Mouse (Mus musculus) erythroblast, embryonic 14.5 days (primary cell): ENCODE data around the gene Myo1a. TPM values are rescaled to one million over a fixed set of nuclear protein-coding genes. Genes with fewer than 3 reads are reported as not detected.
A peak's percentile ranks its signal among the peaks of the same experiment; 100 is the strongest.

ENCODE experiments used
- H3K27me3 ChIP-seq: 2 replicates; pipeline ENCODE4 v1.6.1; 2012; ENCODE audit warnings: inconsistent platforms; ENCODE audit not compliant: control insufficient read depth
- H3K36me3 ChIP-seq: 2 replicates; pipeline ENCODE4 v1.6.1; 2012; ENCODE audit warnings: mild to moderate bottlenecking, inconsistent platforms; ENCODE audit not compliant: control insufficient read depth
- H3K4me1 ChIP-seq: 2 replicates; pipeline ENCODE4 v1.6.1; 2012; ENCODE audit warnings: inconsistent platforms; ENCODE audit not compliant: control insufficient read depth
- H3K4me3 ChIP-seq: replicated peaks from 2 replicates; pipeline ENCODE3; 2012; ENCODE audit warnings: moderate library complexity, mild to moderate bottlenecking, inconsistent platforms
- H3K9me3 ChIP-seq: 2 replicates; pipeline ENCODE4 v1.6.1; 2012; ENCODE audit warnings: low read length, inconsistent platforms, mixed read lengths; ENCODE audit not compliant: control insufficient read depth
- GATA1 ChIP-seq: IDR thresholded peaks from 2 replicates; pipeline ENCODE4 v1.6.1; 2012; ENCODE audit warnings: low read length, inconsistent platforms, mixed read lengths
- TAL1 ChIP-seq: IDR thresholded peaks from 3 replicates; pipeline ENCODE4 v1.6.1; 2012; ENCODE audit warnings: low read length, inconsistent platforms, mixed read lengths
- polyA plus RNA-seq: library from polyadenylated mRNA; stranded (reverse); fragments of >175 nt; gene quantifications from 2 replicates; pipeline ENCODE4 v1.2.3, GENCODE M21; 2012

Gene Myo1a
- polyA plus RNA-seq, 1 experiment: 0.02 TPM

- Histone ChIP-seq H3K4me1 (peaks cover 95% of the 10 kb centered on the region), H3K4me3 (no peak overlapping the region), H3K9me3 (0 out of 2 replicates have a peak, but pooled peaks cover 2% of the 10 kb centered on the region), H3K27me3 (peaks cover under 1% of the 10 kb centered on the region), H3K36me3 (peaks cover 4% of the 10 kb centered on the region)
- no peak for TF ChIP-seq GATA1
- TF ChIP-seq TAL1: no peak
Measured at GRCm38 (mm10) chr10:127734434-127734833, 29.5 kb downstream of the Myo1a start.

DNA sequence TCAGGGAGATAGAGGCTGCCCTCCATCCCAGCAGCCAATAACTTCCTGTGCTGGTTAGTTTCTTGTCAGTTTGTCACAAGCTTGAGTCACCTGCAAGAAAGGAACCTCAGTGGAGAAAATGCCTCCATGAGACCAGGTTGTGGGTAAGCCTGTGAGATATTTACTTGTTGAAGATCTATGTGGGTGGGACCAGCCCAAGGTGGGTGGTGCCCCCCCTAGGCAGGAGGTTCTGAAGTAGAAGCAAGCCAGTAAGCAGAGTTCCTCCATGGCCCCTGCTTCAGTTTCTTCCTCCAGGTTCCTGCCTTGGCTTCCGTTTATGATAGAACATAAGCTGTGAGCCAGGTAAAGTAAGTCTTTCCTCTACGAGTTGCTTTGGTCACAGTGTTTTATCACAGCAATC, 31.3 kb downstream of the Myo1a start:
- peaks cover 7% of the 10 kb centered on the region for H3K27me3 ChIP-seq
- H3K4me3 ChIP-seq: no peak overlapping the region
- H3K9me3 ChIP-seq: 0 out of 2 replicates have a peak, but pooled peaks cover 2% of the 10 kb centered on the region
- peaks cover 86% of the 10 kb centered on the region for H3K4me1 ChIP-seq
- TF ChIP-seq GATA1 (no peak), TAL1 (no peak)
- H3K36me3 ChIP-seq: peaks cover 3% of the 10 kb centered on the region

DNA sequence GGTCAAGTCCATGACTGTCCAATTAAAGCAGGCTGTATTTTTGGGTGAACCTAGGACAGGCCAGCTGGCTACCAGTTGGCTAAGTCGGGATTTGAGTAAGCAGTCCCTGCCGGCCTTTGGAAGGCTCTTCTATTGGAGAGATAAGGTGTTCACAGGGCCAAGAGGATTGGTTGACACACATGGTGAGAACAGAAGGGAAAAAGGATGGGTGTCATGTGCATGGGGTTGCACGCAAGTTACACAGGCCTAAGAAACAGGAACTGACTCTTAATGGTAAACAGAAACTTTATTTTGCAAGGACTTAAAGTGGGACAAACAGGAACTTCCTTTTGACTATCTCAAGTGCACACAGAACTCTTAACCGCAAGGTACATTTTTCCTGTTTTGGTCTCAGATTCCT, 31.9 kb downstream of the Myo1a start:
- peaks cover 80% of the 10 kb centered on the region for H3K4me1 ChIP-seq
- TF ChIP-seq GATA1: no peak
- TF ChIP-seq TAL1: no peak
- H3K36me3 ChIP-seq: peaks cover 9% of the 10 kb centered on the region
- peaks cover 7% of the 10 kb centered on the region for H3K27me3 ChIP-seq
- no peak overlapping the region for H3K4me3 ChIP-seq
- peaks cover 7% of the 10 kb centered on the region for H3K9me3 ChIP-seq

DNA sequence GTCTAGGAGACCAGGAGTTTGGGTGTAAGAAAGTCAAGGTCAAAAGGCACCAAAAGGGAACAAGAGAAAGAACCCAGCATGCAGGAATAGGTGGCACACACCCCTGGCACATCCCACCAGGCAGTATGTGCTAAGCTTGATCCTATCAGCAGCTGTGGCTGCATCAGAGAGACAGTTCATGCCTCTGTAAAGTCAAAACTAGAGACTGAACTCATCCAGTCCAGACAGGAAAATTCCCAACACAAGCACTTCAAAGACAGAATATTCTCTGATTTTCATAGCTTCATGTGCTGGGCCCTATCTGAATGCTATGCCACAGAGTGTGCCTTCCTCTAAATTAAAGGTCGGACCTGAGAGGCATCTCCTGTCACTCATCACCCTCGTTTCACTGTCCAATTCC, 32.6 kb downstream of the Myo1a start:
- H3K9me3 ChIP-seq: peaks cover 14% of the 10 kb centered on the region
- H3K4me1 ChIP-seq: peaks cover 73% of the 10 kb centered on the region
- TF ChIP-seq TAL1 (no peak), GATA1 (no peak)
- peaks cover 7% of the 10 kb centered on the region for H3K27me3 ChIP-seq
- no peak overlapping the region for H3K4me3 ChIP-seq
- peaks cover 16% of the 10 kb centered on the region for H3K36me3 ChIP-seq

DNA sequence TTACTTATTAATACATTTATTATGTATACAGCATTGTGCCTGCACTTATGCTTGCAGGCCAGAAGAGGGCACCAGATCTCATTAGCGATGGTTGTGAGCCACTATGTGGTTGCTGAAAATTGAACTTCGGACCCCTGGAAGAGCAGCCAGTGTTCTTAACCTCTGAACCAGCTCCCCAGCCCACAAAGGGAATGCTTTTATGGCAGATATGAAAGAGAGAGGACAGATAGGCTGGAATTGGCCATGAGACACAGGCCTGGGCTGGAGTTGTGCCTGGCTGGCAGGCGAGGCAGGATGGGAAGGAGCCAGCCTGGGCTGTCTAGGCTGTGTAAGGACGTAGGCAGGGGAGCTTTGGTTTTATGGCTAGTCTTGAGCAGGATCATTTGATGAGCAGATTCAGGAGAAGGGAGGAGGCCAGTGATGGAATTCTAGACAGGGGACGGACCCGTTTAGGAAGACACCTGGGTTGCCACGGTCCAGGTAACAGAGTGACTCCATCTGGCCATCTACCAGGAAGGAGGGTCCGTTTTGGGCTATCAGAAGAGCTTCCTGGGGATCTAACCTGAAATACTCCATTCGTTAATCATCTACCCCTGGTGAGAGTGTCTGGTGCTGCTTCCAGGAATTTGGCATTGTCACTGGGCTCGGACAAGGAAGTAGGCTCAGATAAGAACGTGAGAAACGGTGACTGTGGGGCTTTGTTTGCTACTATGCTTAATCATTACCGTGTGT, 33.3 kb downstream of the Myo1a start:
- peak overlapping the region; percentile 72 for H3K4me3 ChIP-seq
- TF ChIP-seq TAL1 (no peak), GATA1 (no peak)

DNA sequence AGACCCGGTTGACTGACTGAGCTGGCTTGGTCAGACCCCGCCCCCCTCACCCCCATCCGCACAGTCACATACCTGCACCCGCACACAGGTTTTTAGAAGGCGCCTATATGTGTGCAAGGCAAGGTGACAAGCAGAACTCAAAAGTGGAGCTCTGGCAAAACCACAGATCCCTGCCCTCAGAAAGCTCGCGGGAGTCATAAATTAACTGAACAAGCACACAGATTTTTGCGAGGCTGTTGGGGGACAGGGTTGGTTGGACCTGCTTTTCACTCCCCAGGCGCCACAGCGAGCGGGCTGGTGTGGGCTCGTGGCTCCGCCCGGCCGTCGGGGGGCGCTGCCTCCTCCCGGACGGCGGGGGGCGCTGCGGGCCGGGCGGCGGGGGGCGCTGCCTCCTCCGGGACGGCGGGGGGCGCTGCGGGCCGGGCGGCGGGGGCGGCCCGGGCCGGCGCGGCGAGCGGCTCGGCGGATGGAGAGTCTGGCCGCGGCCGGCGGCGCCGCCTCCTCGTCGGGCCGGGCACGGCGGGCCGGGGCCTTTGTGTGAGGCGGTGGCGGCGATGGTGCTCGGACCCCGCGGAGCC, 34.2 kb downstream of the Myo1a start, which contains the start of gene Zbtb39:
TSS of gene Zbtb39 (plus strand) at position 456 of the 578 bp plus-strand sequence.
- Histone ChIP-seq H3K4me3 (peak within 1 kb of the TSS; percentile 72), H3K4me1 (peaks cover 58% of the 10 kb centered on the region), H3K36me3 (peaks cover 32% of the 10 kb centered on the region), H3K27me3 (peaks cover 7% of the 10 kb centered on the region), H3K9me3 (peaks cover 29% of the 10 kb centered on the region)
- TF ChIP-seq TAL1 (no peak), GATA1 (no peak)

More for the DNA sequence above, 33.3 kb downstream of the Myo1a start:
- Histone ChIP-seq H3K27me3 (peaks cover 7% of the 10 kb centered on the region), H3K9me3 (peaks cover 21% of the 10 kb centered on the region), H3K36me3 (peaks cover 23% of the 10 kb centered on the region), H3K4me1 (peaks cover 66% of the 10 kb centered on the region)

DNA sequence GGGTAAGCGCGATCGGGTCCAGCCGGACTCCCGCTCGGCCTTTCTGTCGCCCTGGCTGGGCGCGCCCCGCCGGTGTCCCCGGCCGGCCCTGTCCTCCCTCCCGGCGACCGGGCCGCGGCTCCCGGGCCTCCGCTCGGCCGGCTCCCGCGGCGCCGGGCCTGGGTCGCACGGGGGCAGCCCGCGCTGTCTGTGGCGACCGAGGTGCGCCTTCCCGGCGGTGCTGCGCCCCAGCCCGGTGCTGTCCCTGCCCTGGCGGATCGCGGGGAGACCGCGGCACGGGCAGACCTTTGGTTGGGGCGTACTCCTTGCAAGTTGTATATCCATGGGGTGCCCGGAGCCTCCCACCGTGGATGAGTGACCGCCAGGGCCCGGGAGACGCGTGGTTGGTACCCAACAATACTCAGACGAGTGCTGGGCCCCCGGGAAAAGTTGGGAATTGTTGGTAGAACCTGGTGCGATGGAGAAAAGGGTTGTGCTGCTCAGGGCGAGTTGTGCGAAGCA, 34.7 kb downstream of the Myo1a start:
- H3K27me3 ChIP-seq: peaks cover 7% of the 10 kb centered on the region
- H3K9me3 ChIP-seq: peaks cover 29% of the 10 kb centered on the region
- H3K4me1 ChIP-seq: peaks cover 54% of the 10 kb centered on the region
- TF ChIP-seq TAL1 (no peak), GATA1 (no peak)
- H3K4me3 ChIP-seq: peak overlapping the region; percentile 72
- peaks cover 37% of the 10 kb centered on the region for H3K36me3 ChIP-seq

GRCm38 (mm10) chr10:127744661-127745060, 39.7 kb downstream of the Myo1a start:
- Histone ChIP-seq H3K27me3 (peaks cover 5% of the 10 kb centered on the region), H3K9me3 (peaks cover 27% of the 10 kb centered on the region), H3K36me3 (peaks cover 55% of the 10 kb centered on the region), H3K4me1 (peaks cover 7% of the 10 kb centered on the region), H3K4me3 (no peak overlapping the region)
- TF ChIP-seq TAL1 (no peak), GATA1 (no peak)

- Histone ChIP-seq H3K4me1 (no peaks in the 10 kb centered on the region; the same call in 1 of the 2 replicates), H3K9me3 (peaks cover 27% of the 10 kb centered on the region), H3K36me3 (peaks cover 55% of the 10 kb centered on the region), H3K4me3 (no peak overlapping the region), H3K27me3 (peaks cover 10% of the 10 kb centered on the region)
- no peak for TF ChIP-seq TAL1
- TF ChIP-seq GATA1: no peak
Measured at GRCm38 (mm10) chr10:127745886-127746285, 40.9 kb downstream of the Myo1a start.
